Mouse (Mus musculus) ES-E14 (cell line): ENCODE data around the gene Peli1. TPM values are rescaled to one million over a fixed set of nuclear protein-coding genes. Genes with fewer than 3 reads are reported as not detected.
"Not testable (repeated sequence)": the region's sequence is repeated elsewhere in the genome, so short reads cannot be mapped to it uniquely, and the experiment has no call there.

Experiments
- DNase-seq: peaks from one replicate; pipeline ENCODE4 v3.0.0-alpha.2; 2013; ENCODE audit warnings: low read depth, low spot score
- H3K27ac ChIP-seq: 2 replicates; pipeline ENCODE4 v1.5.1; 2012; ENCODE audit warnings: low read depth, mild to moderate bottlenecking, low read length, moderate library complexity, mixed read lengths; ENCODE audit not compliant: poor library complexity, insufficient read depth, severe bottlenecking
- H3K36me3 ChIP-seq: 2 replicates; pipeline ENCODE4 v1.6.1; 2012; ENCODE audit warnings: mild to moderate bottlenecking, low read length, moderate library complexity, mixed read lengths; ENCODE audit not compliant: control insufficient read depth, poor library complexity, insufficient read depth, severe bottlenecking
- H3K4me1 ChIP-seq, 2 experiments: fragments of 150-350 bp in 1 of 2; sonication (generic) in 1 of 2; 2 replicates each; pipeline ENCODE4 v1.6.1; 2012; ENCODE audit warnings: low read length in 2 of 2, mild to moderate bottlenecking in 1 of 2, mixed read lengths in 1 of 2; ENCODE audit not compliant: control insufficient read depth in 2 of 2, insufficient read depth in 2 of 2, poor library complexity in 1 of 2
- H3K4me3 ChIP-seq, 2 experiments: fragments of 150-350 bp in 1 of 2; sonication (generic) in 1 of 2; 2 replicates each; pipeline ENCODE4 v1.5.1; 2012; ENCODE audit warnings: low read length in 2 of 2, low read depth in 1 of 2, mild to moderate bottlenecking in 1 of 2, mixed read lengths in 1 of 2; ENCODE audit not compliant: insufficient read depth in 1 of 2, poor library complexity in 1 of 2, severe bottlenecking in 1 of 2
- H3K9ac ChIP-seq: 2 replicates; pipeline ENCODE4 v1.6.1; 2012; ENCODE audit warnings: low read depth, mild to moderate bottlenecking, low read length, mixed read lengths; ENCODE audit not compliant: poor library complexity, insufficient read depth, severe bottlenecking
- H3K9me3 ChIP-seq: fragments of 150-350 bp; sonication (generic); 2 replicates; pipeline ENCODE4 v1.6.1; 2012; ENCODE audit warnings: low read depth, mild to moderate bottlenecking, low read length; ENCODE audit not compliant: control insufficient read depth, insufficient read depth
- CHD2 ChIP-seq: IDR thresholded peaks from 2 replicates; pipeline ENCODE4 v1.6.1; 2014; ENCODE audit warnings: mild to moderate bottlenecking, low read depth, low read length, inconsistent platforms
- HCFC1 ChIP-seq: IDR thresholded peaks from 2 replicates; pipeline ENCODE4 v1.6.1; 2012; ENCODE audit warnings: low read length, inconsistent platforms, borderline replicate concordance; ENCODE audit not compliant: insufficient read depth
- MAFK ChIP-seq: IDR thresholded peaks from 2 replicates; pipeline ENCODE4 v1.6.1; 2014; ENCODE audit warnings: mild to moderate bottlenecking, low read depth, low read length, inconsistent platforms; ENCODE audit not compliant: insufficient read depth
- ZC3H11A ChIP-seq: IDR thresholded peaks from 2 replicates; pipeline ENCODE4 v1.6.1; 2012; ENCODE audit warnings: low read depth, mild to moderate bottlenecking, inconsistent platforms, low read length, borderline replicate concordance
- ZNF384 ChIP-seq: IDR thresholded peaks from 2 replicates; pipeline ENCODE4 v1.6.1; 2012; ENCODE audit warnings: low read depth, low read length, inconsistent platforms
- in situ Hi-C, 2 experiments: fragments of 600-800 bp; cut with MboI; formaldehyde crosslinking; loops; one replicate each; pipeline ENCODE4 v1.15.1; 2025; ENCODE audit warnings: low sequenced_read_pairs in 2 of 2, inconsistent platforms in 1 of 2; ENCODE audit not compliant: unreplicated experiment in 2 of 2
- total RNA-seq: library from RNA; depleted of rRNA; stranded (reverse); fragments of 300-350 nt; gene quantifications from 2 replicates; pipeline ENCODE4 v1.2.3, GENCODE M21; 2012

Peli1 gene
- total RNA-seq, 1 experiment, result 17.3 TPM

GRCm38 (mm10) chr11:21164994-21165560 is 74.0 kb downstream of the Peli1 start:
- Histone ChIP-seq H3K9me3 (no peaks in the 10 kb centered on the region), H3K4me1 (peaks cover 3 to 6% of the 10 kb centered on the region in 2 experiments), H3K9ac (no peak overlapping the region), H3K36me3 (no peaks in the 10 kb centered on the region), H3K27ac (no peak overlapping the region), H3K4me3 (no peak overlapping the region)
- in situ Hi-C loops, result no loop called here
- no peak for DNase-seq
- TF ChIP-seq CHD2 (no peak), ZC3H11A (no peak), MAFK (no peak), HCFC1 (no peak), ZNF384 (no peak)

- no peak overlapping the region for H3K9ac ChIP-seq
- no peaks in the 10 kb centered on the region for H3K9me3 ChIP-seq
- no peaks in the 10 kb centered on the region for H3K36me3 ChIP-seq
- H3K27ac ChIP-seq, result no peak overlapping the region
- peaks cover 6 to 8% of the 10 kb centered on the region in 2 experiments for H3K4me1 ChIP-seq
- TF ChIP-seq HCFC1, result no peak
- no peak for TF ChIP-seq ZC3H11A
- no peak for TF ChIP-seq CHD2
- no peak for TF ChIP-seq ZNF384
- H3K4me3 ChIP-seq, result no peak overlapping the region
- in situ Hi-C loops, result no loop called here
- DNase-seq, result no peak
Observed at GRCm38 (mm10) chr11:21166495-21167096, 75.5 kb downstream of the Peli1 start.

- Histone ChIP-seq H3K36me3 (no peaks in the 10 kb centered on the region), H3K9me3 (no peaks in the 10 kb centered on the region), H3K4me3 (peak overlapping the region in 1 of 2 experiments; percentile 22; a peak in 1 of 4 replicates), H3K4me1 (peaks cover 6 to 8% of the 10 kb centered on the region in 2 experiments), H3K27ac (peak overlapping the region; percentile 89), H3K9ac (peak overlapping the region; percentile 27; the same call in 1 of the 2 replicates)
- DNase-seq, result peak; percentile 47
- in situ Hi-C loops, result no loop called here
- TF ChIP-seq ZNF384 (no peak), HCFC1 (no peak), ZC3H11A (no peak)
Observed at GRCm38 (mm10) chr11:21168828-21169607, 77.9 kb downstream of the Peli1 start.

DNA sequence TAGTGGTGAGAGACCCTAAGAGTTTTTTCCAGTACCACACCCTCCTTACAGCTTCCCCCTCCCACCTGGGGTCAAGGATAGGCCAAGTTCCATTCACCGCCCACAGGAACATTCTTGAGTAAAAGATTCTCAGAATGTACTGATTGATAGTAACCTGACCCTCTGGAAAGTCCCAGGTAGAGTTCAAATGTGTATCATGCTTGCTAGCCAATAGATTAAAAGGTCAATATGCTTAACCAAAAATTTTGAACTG is 78.4 kb downstream of the Peli1 start:
- H3K4me1 ChIP-seq, H3K9me3 ChIP-seq, in situ Hi-C loops, H3K9ac ChIP-seq, DNase-seq, H3K36me3 ChIP-seq, H3K4me3 ChIP-seq: not testable (repeated sequence)
- H3K27ac ChIP-seq, result peak overlapping the region; percentile 89; the same call in 1 of the 2 replicates
- peak; percentile 57; the same call in 1 of the 2 replicates for TF ChIP-seq CHD2
- 0 out of 2 replicates have a peak, but pooled peaks have one; percentile 27 for TF ChIP-seq ZNF384
